Mouse (Mus musculus): Measurements from ENCODE around the gene Prss56. TPM values are rescaled to one million over a fixed set of nuclear protein-coding genes. Genes with fewer than 3 reads are reported as not detected.

Prss56 gene
- total RNA-seq, 2 experiments from 2014 or later, result not detected

- no peak for DNase-seq (ENCODE audit: low spot score)
- intact Hi-C loops (cut with DNase I), result no loop called here
Observed at GRCm38 (mm10) chr1:87225739-87226138, 42.6 kb downstream of the Prss56 start.

GRCm38 (mm10) chr1:87226409-87227159, 43.5 kb downstream of the Prss56 start:
- no peak for DNase-seq (ENCODE audit: low spot score)
- intact Hi-C loops (cut with DNase I), result no loop called here

- no peak for DNase-seq (ENCODE audit: low spot score)
- intact Hi-C loops (cut with DNase I), result no loop called here
Observed at GRCm38 (mm10) chr1:87227160-87227550, 44.0 kb downstream of the Prss56 start.

- intact Hi-C loops (cut with DNase I), result no loop called here
- no peak for DNase-seq (ENCODE audit: low spot score)
Observed at GRCm38 (mm10) chr1:87230606-87231005, 47.5 kb downstream of the Prss56 start.

- no peak for DNase-seq (ENCODE audit: low spot score)
- intact Hi-C loops (cut with DNase I), result no loop called here
Observed at GRCm38 (mm10) chr1:87232197-87232596, 49.1 kb downstream of the Prss56 start.

Other genes with a start within 250 kb of the Prss56 start
- not detected for gene Alppl2, start 93.4 kb upstream of the Prss56 start, total RNA-seq (2021)
- gene Alpi, start 81.7 kb upstream of the Prss56 start, total RNA-seq (2021), result not detected
- not detected for gene Akp3, start 58.3 kb upstream of the Prss56 start, total RNA-seq (2021)
- not detected for gene Ecel1, start 26.8 kb upstream of the Prss56 start, total RNA-seq (2021)
- not detected for gene Chrnd, start 7.3 kb downstream of the Prss56 start, total RNA-seq (2021)
- not detected for gene Chrng, start 21.3 kb downstream of the Prss56 start, total RNA-seq (2021)
- gene Eif4e2, start 30.6 kb downstream of the Prss56 start, total RNA-seq (2021), result 10 to 100 TPM; 47.5 to 52.2 TPM
- 1 to 10 TPM; 3.2 to 3.3 TPM for gene Efhd1, start 81.0 kb downstream of the Prss56 start, total RNA-seq (2021)
- gene Gigyf2, start 143.7 kb downstream of the Prss56 start, total RNA-seq (2021), result 10 to 100 TPM; 46.5 to 46.8 TPM
- not detected for gene Kcnj13, start 211.4 kb downstream of the Prss56 start, total RNA-seq (2021)